Mouse (Mus musculus): Measurements from ENCODE around the gene A930002H24Rik.
"Not testable (repeated sequence)": the region's sequence is repeated elsewhere in the genome, so short reads cannot be mapped to it uniquely, and the experiment has no call there.

Gene A930002H24Rik
- long read RNA-seq, experiment 1, partial matches to known transcripts: 0 of 1 reads
- long read RNA-seq, experiment 1, other reads (novel, unspliced or antisense): 0 of 1 reads
- long read RNA-seq, experiment 2, partial matches to known transcripts: 0 of 2 reads
- long read RNA-seq, experiment 2, other reads (novel, unspliced or antisense): 0 of 2 reads

- intact Hi-C loops (cut with DNase I): no loop called here
These were observed at the start of gene A930002H24Rik for GRCm38 (mm10) chr17:63863647-63864149. A930002H24Rik (minus strand) TSS chr17:63863791.

- intact Hi-C loops (cut with DNase I): no loop called here
These were observed 45.7 kb upstream of the A930002H24Rik start for GRCm38 (mm10) chr17:63909297-63909696.

GRCm38 (mm10) chr17:63897050-63897449 is 33.5 kb upstream of the A930002H24Rik start:
- intact Hi-C loops (cut with DNase I): no loop called here

GRCm38 (mm10) chr17:63895829-63896228 is 32.2 kb upstream of the A930002H24Rik start:
- intact Hi-C loops (cut with DNase I): no loop called here

- intact Hi-C loops (cut with DNase I): no loop called here
These were observed 27.0 kb upstream of the A930002H24Rik start for GRCm38 (mm10) chr17:63890611-63891010.

- intact Hi-C loops (cut with DNase I): no loop called here
These were observed 23.4 kb upstream of the A930002H24Rik start for GRCm38 (mm10) chr17:63886988-63887387.

GRCm38 (mm10) chr17:63880009-63880408 is 16.4 kb upstream of the A930002H24Rik start:
- intact Hi-C loops (cut with DNase I): no loop called here

- intact Hi-C loops (cut with DNase I): no loop called here
These were observed 15.3 kb upstream of the A930002H24Rik start for GRCm38 (mm10) chr17:63878889-63879288.

- intact Hi-C loops (cut with DNase I): no loop called here
These were observed 8.2 kb upstream of the A930002H24Rik start for GRCm38 (mm10) chr17:63871773-63872172.

- intact Hi-C loops (cut with DNase I): no loop called here
These were observed 580 bp upstream of the A930002H24Rik start for GRCm38 (mm10) chr17:63864171-63864571.

GRCm38 (mm10) chr17:63863012-63863630 is 470 bp downstream of the A930002H24Rik start, which contains the start of gene Fer:
Fer (plus strand) TSS chr17:63863062.
- intact Hi-C loops (cut with DNase I): no loop called here

GRCm38 (mm10) chr17:63862399-63862798 is 1.2 kb downstream of the A930002H24Rik start:
- intact Hi-C loops (cut with DNase I): no loop called here

- intact Hi-C loops (cut with DNase I): no loop called here
These were observed 2.6 kb downstream of the A930002H24Rik start for GRCm38 (mm10) chr17:63860988-63861387.

GRCm38 (mm10) chr17:63857023-63857544 is 6.5 kb downstream of the A930002H24Rik start:
- intact Hi-C loops (cut with DNase I): no loop called here

GRCm38 (mm10) chr17:63850016-63850415 is 13.6 kb downstream of the A930002H24Rik start:
- intact Hi-C loops (cut with DNase I): no loop called here

GRCm38 (mm10) chr17:63849566-63849965 is 14.0 kb downstream of the A930002H24Rik start:
- intact Hi-C loops (cut with DNase I): no loop called here

GRCm38 (mm10) chr17:63849151-63849550 is 14.4 kb downstream of the A930002H24Rik start:
- intact Hi-C loops (cut with DNase I): no loop called here

GRCm38 (mm10) chr17:63845766-63846165 is 17.8 kb downstream of the A930002H24Rik start:
- intact Hi-C loops (cut with DNase I): not testable (repeated sequence)

GRCm38 (mm10) chr17:63844936-63845335 is 18.7 kb downstream of the A930002H24Rik start:
- intact Hi-C loops (cut with DNase I): no loop called here

- intact Hi-C loops (cut with DNase I): no loop called here
These were observed 21.4 kb downstream of the A930002H24Rik start for GRCm38 (mm10) chr17:63842226-63842625.

GRCm38 (mm10) chr17:63839636-63840269 is 23.8 kb downstream of the A930002H24Rik start:
- intact Hi-C loops (cut with DNase I): no loop called here

- intact Hi-C loops (cut with DNase I): no loop called here
These were observed 25.4 kb downstream of the A930002H24Rik start for GRCm38 (mm10) chr17:63838144-63838543.

Data from adrenal gland (tissue).